Mouse (Mus musculus): ENCODE results near the gene Dnajc7.

DNA sequence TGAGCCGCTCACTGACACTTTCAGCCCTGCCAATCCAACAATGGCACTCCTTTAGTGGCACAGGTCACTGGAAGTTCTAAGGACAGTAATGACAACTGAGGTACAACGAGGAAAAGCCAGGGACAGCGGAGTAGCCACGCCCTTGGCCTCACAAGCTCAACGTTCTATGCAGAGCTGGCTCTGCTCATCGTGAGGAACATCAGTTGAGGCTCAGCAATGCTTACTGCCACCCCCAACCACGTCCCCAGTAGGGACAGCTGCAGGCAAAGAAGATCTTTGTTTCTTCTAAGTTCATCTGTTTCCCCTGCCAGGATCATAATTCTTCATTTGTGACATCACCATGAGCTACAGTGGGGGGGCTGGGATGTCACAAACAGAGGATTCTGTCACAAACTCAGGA, 25.4 kb downstream of the Dnajc7 start:
- no peak for TF ChIP-seq GATA1 (IDR thresholded peaks at IDR 0.05; ENCODE audit: borderline replicate concordance, low read length)
- TF ChIP-seq FLI1 (IDR thresholded peaks at IDR 0.05; ENCODE audit: low read length) = no peak

All from megakaryocyte, embryonic 14.5 days (primary cell).